Mouse (Mus musculus): ENCODE results near the gene Chil1. TPM values are rescaled to one million over a fixed set of nuclear protein-coding genes. Genes with fewer than 3 reads are reported as not detected.

The Chil1 gene
- polyA plus RNA-seq, 1 experiment: 2.0 TPM

- DNase-seq (ENCODE audit: low read depth): no peak
- TF ChIP-seq CTCF (IDR thresholded peaks at IDR 0.05; ENCODE audit: borderline replicate concordance, extremely low read depth, insufficient read depth, insufficient read length): no peak
- TF ChIP-seq POLR2A (IDR thresholded peaks at IDR 0.05; ENCODE audit: borderline replicate concordance, extremely low read depth, insufficient read depth, insufficient read length, poor library complexity, severe bottlenecking): no peak
Observed at GRCm38 (mm10) chr1:134195979-134196378, 14.0 kb downstream of the Chil1 start.

- no peak for DNase-seq (ENCODE audit: low read depth)
- peak; percentile 41; the same call in 1 of the 2 replicates for TF ChIP-seq CTCF (IDR thresholded peaks at IDR 0.05; ENCODE audit: borderline replicate concordance, extremely low read depth, insufficient read depth, insufficient read length)
- TF ChIP-seq POLR2A (IDR thresholded peaks at IDR 0.05; ENCODE audit: borderline replicate concordance, extremely low read depth, insufficient read depth, insufficient read length, poor library complexity, severe bottlenecking): no peak
Observed at GRCm38 (mm10) chr1:134196386-134196785, 14.4 kb downstream of the Chil1 start.

GRCm38 (mm10) chr1:134197325-134197982 lies 15.5 kb downstream of the Chil1 start:
- TF ChIP-seq CTCF (IDR thresholded peaks at IDR 0.05; ENCODE audit: borderline replicate concordance, extremely low read depth, insufficient read depth, insufficient read length): no peak
- no peak for TF ChIP-seq POLR2A (IDR thresholded peaks at IDR 0.05; ENCODE audit: borderline replicate concordance, extremely low read depth, insufficient read depth, insufficient read length, poor library complexity, severe bottlenecking)
- no peak for DNase-seq (ENCODE audit: low read depth)

- TF ChIP-seq CTCF (IDR thresholded peaks at IDR 0.05; ENCODE audit: borderline replicate concordance, extremely low read depth, insufficient read depth, insufficient read length) (no peak), POLR2A (IDR thresholded peaks at IDR 0.05; ENCODE audit: borderline replicate concordance, extremely low read depth, insufficient read depth, insufficient read length, poor library complexity, severe bottlenecking) (no peak)
- DNase-seq (ENCODE audit: low read depth): peak; percentile 56
Observed at GRCm38 (mm10) chr1:134198197-134198995, 16.4 kb downstream of the Chil1 start.

- TF ChIP-seq CTCF (IDR thresholded peaks at IDR 0.05; ENCODE audit: borderline replicate concordance, extremely low read depth, insufficient read depth, insufficient read length) (no peak), POLR2A (IDR thresholded peaks at IDR 0.05; ENCODE audit: borderline replicate concordance, extremely low read depth, insufficient read depth, insufficient read length, poor library complexity, severe bottlenecking) (no peak)
- DNase-seq (ENCODE audit: low read depth): no peak
Observed at GRCm38 (mm10) chr1:134200481-134200880, 18.5 kb downstream of the Chil1 start.

- no peak for DNase-seq (ENCODE audit: low read depth)
- TF ChIP-seq POLR2A (IDR thresholded peaks at IDR 0.05; ENCODE audit: borderline replicate concordance, extremely low read depth, insufficient read depth, insufficient read length, poor library complexity, severe bottlenecking): no peak
- no peak for TF ChIP-seq CTCF (IDR thresholded peaks at IDR 0.05; ENCODE audit: borderline replicate concordance, extremely low read depth, insufficient read depth, insufficient read length)
Observed at GRCm38 (mm10) chr1:134200998-134201686, 19.2 kb downstream of the Chil1 start.

- TF ChIP-seq POLR2A (IDR thresholded peaks at IDR 0.05; ENCODE audit: borderline replicate concordance, extremely low read depth, insufficient read depth, insufficient read length, poor library complexity, severe bottlenecking) (no peak), CTCF (IDR thresholded peaks at IDR 0.05; ENCODE audit: borderline replicate concordance, extremely low read depth, insufficient read depth, insufficient read length) (peak; percentile 70)
- peak; percentile 49 for DNase-seq (ENCODE audit: low read depth)
Observed at GRCm38 (mm10) chr1:134201751-134202420, 19.9 kb downstream of the Chil1 start.

- TF ChIP-seq CTCF (IDR thresholded peaks at IDR 0.05; ENCODE audit: borderline replicate concordance, extremely low read depth, insufficient read depth, insufficient read length) (no peak), POLR2A (IDR thresholded peaks at IDR 0.05; ENCODE audit: borderline replicate concordance, extremely low read depth, insufficient read depth, insufficient read length, poor library complexity, severe bottlenecking) (no peak)
- peak; percentile 71 for DNase-seq (ENCODE audit: low read depth)
Observed at GRCm38 (mm10) chr1:134204230-134204629, 22.3 kb downstream of the Chil1 start.

- TF ChIP-seq POLR2A (IDR thresholded peaks at IDR 0.05; ENCODE audit: borderline replicate concordance, extremely low read depth, insufficient read depth, insufficient read length, poor library complexity, severe bottlenecking) (no peak), CTCF (IDR thresholded peaks at IDR 0.05; ENCODE audit: borderline replicate concordance, extremely low read depth, insufficient read depth, insufficient read length) (no peak)
- DNase-seq (ENCODE audit: low read depth): peak; percentile 47
Observed at GRCm38 (mm10) chr1:134205296-134206018, 23.5 kb downstream of the Chil1 start.

- TF ChIP-seq POLR2A (IDR thresholded peaks at IDR 0.05; ENCODE audit: borderline replicate concordance, extremely low read depth, insufficient read depth, insufficient read length, poor library complexity, severe bottlenecking) (no peak), CTCF (IDR thresholded peaks at IDR 0.05; ENCODE audit: borderline replicate concordance, extremely low read depth, insufficient read depth, insufficient read length) (no peak)
- no peak for DNase-seq (ENCODE audit: low read depth)
Observed at GRCm38 (mm10) chr1:134206085-134206484, 24.1 kb downstream of the Chil1 start.

All from brain, embryonic 14.5 days (tissue).